Mouse (Mus musculus): ENCODE measurements around the gene Chrna5. TPM values are rescaled to one million over a fixed set of nuclear protein-coding genes. Genes with fewer than 3 reads are reported as not detected.

The Chrna5 gene
- polyA plus RNA-seq, 1 experiment from 2014 or later, result 4.9 TPM

DNA sequence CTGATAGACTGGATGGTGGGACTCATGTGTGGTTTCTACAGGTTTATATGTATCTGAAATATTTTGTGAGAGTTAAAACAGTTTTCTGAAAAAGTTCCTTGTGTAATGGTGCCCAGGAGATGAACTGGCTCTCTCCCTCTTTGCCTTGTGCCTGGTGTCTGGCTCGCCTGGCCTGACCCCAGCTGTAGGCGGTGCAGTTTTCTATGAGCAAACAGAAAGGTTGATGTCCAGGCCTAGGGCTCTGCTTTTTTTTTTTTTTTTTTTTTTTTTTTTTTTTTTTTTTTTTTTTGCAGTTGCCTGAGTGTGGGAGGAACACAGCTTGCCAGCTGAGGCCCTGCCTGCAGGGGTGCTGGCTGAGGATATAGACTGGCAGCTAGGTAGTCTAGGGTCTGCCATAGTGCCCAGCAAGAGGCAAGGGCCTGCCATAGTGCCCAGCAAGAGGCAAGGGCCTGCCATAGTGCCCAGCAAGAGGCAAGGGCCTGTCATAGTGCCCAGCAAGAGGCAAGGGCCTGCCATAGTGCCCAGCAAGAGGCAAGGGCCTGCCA, 74.8 kb downstream of the Chrna5 start:
- no peaks in the 10 kb centered on the region for H3K9me3 ChIP-seq (ENCODE audit: control insufficient read depth, low read length)
- no peak for DNase-seq (ENCODE audit: low spot score)
- H3K4me2 ChIP-seq (replicated peaks; ENCODE audit: low read depth, low read length), result no peak overlapping the region
- no peaks in the 10 kb centered on the region for H3K36me3 ChIP-seq (ENCODE audit: control insufficient read depth, insufficient read depth, low read length)
- H3K9ac ChIP-seq (ENCODE audit: low read depth, low read length), result no peak overlapping the region
- no peak overlapping the region for H3K4me3 ChIP-seq (ENCODE audit: low read depth, low read length)
- no peak for ATAC-seq (ENCODE audit: low FRiP score)
- H3K4me1 ChIP-seq (replicated peaks; ENCODE audit: control insufficient read depth, insufficient read depth, low read length), result no peaks in the 10 kb centered on the region
- H3K27me3 ChIP-seq (ENCODE audit: control insufficient read depth, insufficient read depth, low read length), result no peaks in the 10 kb centered on the region
- no peak overlapping the region for H3K27ac ChIP-seq (ENCODE audit: low read depth, low read length)
- WGBS, result 69% methylated on average over 2 of the region's 2 CpGs

Other genes with a start within 250 kb of the Chrna5 start
- gene Wdr61, start 246.4 kb upstream of the Chrna5 start, polyA plus RNA-seq (2014; fragmentation: Nextera tagmentation; extraction: Ambion mirVana), result 155 and 176 TPM in 2 replicates
- gene Crabp1, start 216.1 kb upstream of the Chrna5 start, polyA plus RNA-seq (2014; fragmentation: Nextera tagmentation; extraction: Ambion mirVana), result 1,117 and 1,232 TPM in 2 replicates
- 66.0 and 76.6 TPM in 2 replicates for gene Ireb2, start 117.1 kb upstream of the Chrna5 start, polyA plus RNA-seq (2014; fragmentation: Nextera tagmentation; extraction: Ambion mirVana)
- gene Hykk, start 63.6 kb upstream of the Chrna5 start, polyA plus RNA-seq (2014; fragmentation: Nextera tagmentation; extraction: Ambion mirVana), result 4.2 and 5.6 TPM in 2 replicates
- 340 TPM in 2 replicates for gene Psma4, start 30.1 kb upstream of the Chrna5 start, polyA plus RNA-seq (2014; fragmentation: Nextera tagmentation; extraction: Ambion mirVana)
- 1.2 TPM in 2 replicates for gene AY074887, start 29.9 kb upstream of the Chrna5 start, polyA plus RNA-seq (2014; fragmentation: Nextera tagmentation; extraction: Ambion mirVana)
- 25.0 and 26.4 TPM in 2 replicates for gene Chrna3, start 45.7 kb downstream of the Chrna5 start, polyA plus RNA-seq (2014; fragmentation: Nextera tagmentation; extraction: Ambion mirVana)
- 3.2 and 3.9 TPM in 2 replicates for gene Chrnb4, start 67.9 kb downstream of the Chrna5 start, polyA plus RNA-seq (2014; fragmentation: Nextera tagmentation; extraction: Ambion mirVana)
- gene Ube2q2, start 168.0 kb downstream of the Chrna5 start, polyA plus RNA-seq (2014; fragmentation: Nextera tagmentation; extraction: Ambion mirVana), result 47.7 and 55.1 TPM in 2 replicates
- gene Fbxo22, start 228.0 kb downstream of the Chrna5 start, polyA plus RNA-seq (2014; fragmentation: Nextera tagmentation; extraction: Ambion mirVana), result 92.8 and 92.9 TPM in 2 replicates